ENCODE assay signal across 19 mouse cellular contexts in genomic region chr9:78064121-78064520, GRCm38 (mm10). TPM values are rescaled to one million over a fixed set of nuclear protein-coding genes. Genes with fewer than 3 reads are reported as not detected.
A peak's percentile ranks its signal among the peaks of the same experiment; 100 is the strongest.
DNase-seq lines count a peak whose midpoint lies in the region; ATAC-seq lines count a peak whose summit lies in the region.
"Had no signal": no experiment of that assay in that cellular context is flagged by ENCODE, and none has a peak within 500 bp of the region (broad histone marks: within the 10 kb centered on the region; RNA-seq: fewer than 3 reads in every experiment).

No protein-coding gene starts in this region.

- 0 out of 2 replicates have a peak overlapping the region, but pooled peaks have one; percentile 20 for H3K27ac ChIP-seq in forebrain, embryonic 10.5 days
- H3K27ac ChIP-seq in forebrain, embryonic 13.5 days, result no peak overlapping the region
- H3K27ac ChIP-seq in embryonic facial prominence, embryonic 10.5 days (replicated peaks), result no peak overlapping the region
- peak overlapping the region; percentile 27; the same call in 1 of the 2 replicates for H3K27ac ChIP-seq in kidney, embryonic 16.5 days (ENCODE audit: low read length)
- H3K27ac ChIP-seq in lung, embryonic 16.5 days (ENCODE audit: low read length), result peak overlapping the region; percentile 67
- H3K27ac ChIP-seq: hindbrain, embryonic 13.5 days; liver, embryonic 13.5 days had no signal

- no peak overlapping the region for H3K4me3 ChIP-seq in forebrain, embryonic 10.5 days
- no peak overlapping the region for H3K4me3 ChIP-seq in forebrain, embryonic 13.5 days
- H3K4me3 ChIP-seq in embryonic facial prominence, embryonic 10.5 days, result no peak overlapping the region
- no peak overlapping the region for H3K4me3 ChIP-seq in kidney, embryonic 16.5 days (ENCODE audit: low read length)
- no peak overlapping the region for H3K4me3 ChIP-seq in lung, embryonic 16.5 days (ENCODE audit: low read length)
- H3K4me3 ChIP-seq: hindbrain, embryonic 13.5 days; liver, embryonic 13.5 days; megakaryocyte, embryonic 14.5 days had no signal

- no peak for ATAC-seq in forebrain, embryonic 13.5 days
- peak; percentile 80 for ATAC-seq in kidney, embryonic 16.5 days (ENCODE audit: low FRiP score, low TSS enrichment)
- ATAC-seq in lung, embryonic 16.5 days (ENCODE audit: low read depth), result peak; percentile 92
- ATAC-seq: intestine, embryonic 16.5 days had no signal

- H3K9me3 ChIP-seq in forebrain, embryonic 10.5 days, result no peaks in the 10 kb centered on the region
- H3K9me3 ChIP-seq in forebrain, embryonic 13.5 days (replicated peaks), result no peaks in the 10 kb centered on the region
- H3K9me3 ChIP-seq in embryonic facial prominence, embryonic 10.5 days, result no peaks in the 10 kb centered on the region
- no peaks in the 10 kb centered on the region for H3K9me3 ChIP-seq in kidney, embryonic 16.5 days (ENCODE audit: low read length)
- H3K9me3 ChIP-seq in lung, embryonic 16.5 days (ENCODE audit: control insufficient read depth, low read length), result no peaks in the 10 kb centered on the region
- H3K9me3 ChIP-seq: hindbrain, embryonic 13.5 days; liver, embryonic 13.5 days; megakaryocyte, embryonic 14.5 days had no signal

- H3K27me3 ChIP-seq in forebrain, embryonic 10.5 days (ENCODE audit: poor library complexity, severe bottlenecking), result no peaks in the 10 kb centered on the region; the same call in 1 of the 2 replicates
- H3K27me3 ChIP-seq in forebrain, embryonic 13.5 days, result no peaks in the 10 kb centered on the region
- H3K27me3 ChIP-seq in embryonic facial prominence, embryonic 10.5 days (replicated peaks; ENCODE audit: low read depth, poor library complexity, severe bottlenecking), result no peaks in the 10 kb centered on the region
- H3K27me3 ChIP-seq in kidney, embryonic 16.5 days (ENCODE audit: insufficient read depth, low read length), result no peaks in the 10 kb centered on the region
- H3K27me3 ChIP-seq in lung, embryonic 16.5 days (ENCODE audit: control insufficient read depth, insufficient read depth, low read depth, low read length), result no peaks in the 10 kb centered on the region
- H3K27me3 ChIP-seq: hindbrain, embryonic 13.5 days had no signal

- peaks cover 9% of the 10 kb centered on the region for H3K4me1 ChIP-seq in forebrain, embryonic 10.5 days
- H3K4me1 ChIP-seq in forebrain, embryonic 13.5 days, result no peaks in the 10 kb centered on the region
- H3K4me1 ChIP-seq in embryonic facial prominence, embryonic 10.5 days, result peaks cover 13% of the 10 kb centered on the region
- no peaks in the 10 kb centered on the region; the same call in 1 of the 2 replicates for H3K4me1 ChIP-seq in kidney, embryonic 16.5 days (ENCODE audit: insufficient read depth, low read length)
- 0 out of 2 replicates have a peak, but pooled peaks cover 2% of the 10 kb centered on the region for H3K4me1 ChIP-seq in lung, embryonic 16.5 days (replicated peaks; ENCODE audit: control insufficient read depth, insufficient read depth, low read length)
- H3K4me1 ChIP-seq: hindbrain, embryonic 13.5 days had no signal

- H3K4me2 ChIP-seq in forebrain, embryonic 13.5 days, result no peak overlapping the region
- 0 out of 2 replicates have a peak overlapping the region, but pooled peaks have one; percentile 4 for H3K4me2 ChIP-seq in kidney, embryonic 16.5 days (replicated peaks; ENCODE audit: low read depth, low read length)
- H3K4me2 ChIP-seq in lung, embryonic 16.5 days (ENCODE audit: low read depth, low read length), result no peak overlapping the region
- H3K4me2 ChIP-seq: hindbrain, embryonic 13.5 days; liver, embryonic 13.5 days had no signal

- WGBS in forebrain, embryonic 10.5 days, result 75% methylated on average over 10 of the region's 10 CpGs
- 82% methylated on average over 10 of the region's 10 CpGs for WGBS in forebrain, embryonic 13.5 days
- WGBS in embryonic facial prominence, embryonic 10.5 days, result 62% methylated on average over 10 of the region's 10 CpGs
- 59% methylated on average over 10 of the region's 10 CpGs for WGBS in kidney, embryonic 16.5 days
- 41% methylated on average over 10 of the region's 10 CpGs for WGBS in lung, embryonic 16.5 days

- no peak overlapping the region for H3K9ac ChIP-seq in forebrain, embryonic 13.5 days
- no peak overlapping the region for H3K9ac ChIP-seq in kidney, embryonic 16.5 days (replicated peaks; ENCODE audit: low read length)
- H3K9ac ChIP-seq in lung, embryonic 16.5 days (ENCODE audit: low read length), result no peak overlapping the region
- H3K9ac ChIP-seq: hindbrain, embryonic 13.5 days; liver, embryonic 13.5 days had no signal

- H3K36me3 ChIP-seq in forebrain, embryonic 10.5 days (replicated peaks), result no peaks in the 10 kb centered on the region
- H3K36me3 ChIP-seq in forebrain, embryonic 13.5 days (ENCODE audit: poor library complexity, severe bottlenecking), result no peaks in the 10 kb centered on the region
- H3K36me3 ChIP-seq in embryonic facial prominence, embryonic 10.5 days (replicated peaks), result no peaks in the 10 kb centered on the region
- no peaks in the 10 kb centered on the region for H3K36me3 ChIP-seq in kidney, embryonic 16.5 days (ENCODE audit: insufficient read depth, low read length)
- H3K36me3 ChIP-seq in lung, embryonic 16.5 days (ENCODE audit: control insufficient read depth, insufficient read depth, low read length), result no peaks in the 10 kb centered on the region
- H3K36me3 ChIP-seq: hindbrain, embryonic 13.5 days; liver, embryonic 13.5 days had no signal

- intact Hi-C loops in left cerebral cortex, postnatal 10 days (cut with DNase I), result no loop called here

- no peak for DNase-seq in forebrain, embryonic 10.5 days (ENCODE audit: extremely low spot score, low spot score)
- DNase-seq in embryonic facial prominence, embryonic 10.5 days (ENCODE audit: low spot score), result peak; percentile 34
- DNase-seq in layer of hippocampus, postnatal 14 days (ENCODE audit: low spot score in 2 of 2), result no peak
- no peak for DNase-seq in spleen, adult 12 weeks (ENCODE audit: low spot score)
- DNase-seq in left cerebral cortex, postnatal 10 days (ENCODE audit: extremely low spot score in 1 of 2, low spot score in 2 of 2), result no peak
- DNase-seq: adrenal gland, adult 8-10 months; cerebellum, postnatal 14 days; liver, embryonic 13.5 days had no signal

RNA-seq across cellular contexts. Expression of gene Gcm1, which starts 12.4 kb away (rescaled TPM):
- 0.10 TPM in 1 of 2 replicates, not detected in the other for polyA plus RNA-seq in forebrain, embryonic 10.5 days (2016; fragmentation: Nextera tagmentation; extraction: Ambion mirVana)
- polyA plus RNA-seq in forebrain, embryonic 13.5 days (2015; fragmentation: Nextera tagmentation; extraction: Ambion mirVana), result not detected in 2 replicates
- polyA plus RNA-seq in embryonic facial prominence, embryonic 10.5 days (2016; fragmentation: Nextera tagmentation; extraction: Ambion mirVana), result 0.09 TPM in 1 of 2 replicates, not detected in the other
- 1.1 and 1.2 TPM in 2 replicates for polyA plus RNA-seq in kidney, embryonic 16.5 days (2015; fragmentation: Nextera tagmentation; extraction: Ambion mirVana)
- 0.39 and 0.41 TPM in 2 replicates for polyA plus RNA-seq in lung, embryonic 16.5 days (2015; fragmentation: Nextera tagmentation; extraction: Ambion mirVana)
- not detected for total RNA-seq in layer of hippocampus, postnatal 14 days (2021)
- total RNA-seq in left cerebral cortex, postnatal 10 days (2021), result not detected
- total RNA-seq: adrenal gland, adult 8-10 months; gastrocnemius, postnatal 4 days; left cerebral cortex, adult 18-20 months; neutrophil, adult 5-6 weeks had no signal
- polyA plus RNA-seq: hindbrain, embryonic 13.5 days; intestine, embryonic 16.5 days; liver, embryonic 13.5 days; spleen, adult 2 months; testis, adult 2 months had no signal

RNA-seq across cellular contexts. Expression of gene Fbxo9, which starts 44.7 kb away (rescaled TPM):
- polyA plus RNA-seq in forebrain, embryonic 10.5 days (2016; fragmentation: Nextera tagmentation; extraction: Ambion mirVana), result 21.0 and 22.9 TPM in 2 replicates
- polyA plus RNA-seq in forebrain, embryonic 13.5 days (2015; fragmentation: Nextera tagmentation; extraction: Ambion mirVana), result 32.4 and 36.3 TPM in 2 replicates
- polyA plus RNA-seq in embryonic facial prominence, embryonic 10.5 days (2016; fragmentation: Nextera tagmentation; extraction: Ambion mirVana), result 22.9 and 24.7 TPM in 2 replicates
- polyA plus RNA-seq in kidney, embryonic 16.5 days (2015; fragmentation: Nextera tagmentation; extraction: Ambion mirVana), result 44.3 and 45.2 TPM in 2 replicates
- 38.6 and 42.9 TPM in 2 replicates for polyA plus RNA-seq in lung, embryonic 16.5 days (2015; fragmentation: Nextera tagmentation; extraction: Ambion mirVana)
- 100 to 1,000 TPM; 102 to 112 TPM for total RNA-seq in layer of hippocampus, postnatal 14 days (2021)
- total RNA-seq in left cerebral cortex, postnatal 10 days (2021), result 100 to 1,000 TPM; 116 to 120 TPM

RNA-seq across cellular contexts. Expression of gene Ick, which starts 44.9 kb away (rescaled TPM):
- polyA plus RNA-seq in forebrain, embryonic 10.5 days (2016; fragmentation: Nextera tagmentation; extraction: Ambion mirVana), result 31.9 and 36.0 TPM in 2 replicates
- 34.3 and 34.6 TPM in 2 replicates for polyA plus RNA-seq in forebrain, embryonic 13.5 days (2015; fragmentation: Nextera tagmentation; extraction: Ambion mirVana)
- polyA plus RNA-seq in embryonic facial prominence, embryonic 10.5 days (2016; fragmentation: Nextera tagmentation; extraction: Ambion mirVana), result 38.1 and 40.6 TPM in 2 replicates
- polyA plus RNA-seq in kidney, embryonic 16.5 days (2015; fragmentation: Nextera tagmentation; extraction: Ambion mirVana), result 21.7 and 24.5 TPM in 2 replicates
- 18.7 and 21.2 TPM in 2 replicates for polyA plus RNA-seq in lung, embryonic 16.5 days (2015; fragmentation: Nextera tagmentation; extraction: Ambion mirVana)
- 10 to 100 TPM; 34.3 to 34.9 TPM for total RNA-seq in layer of hippocampus, postnatal 14 days (2021)
- total RNA-seq in left cerebral cortex, postnatal 10 days (2021), result 10 to 100 TPM; 23.8 to 27.2 TPM

Comparison
In these comparisons a context has a peak if more than half of its experiments do, and no peak if none do; other contexts are left out.
1. H3K27ac ChIP-seq: peak in forebrain, embryonic 10.5 days (single experiment), kidney, embryonic 16.5 days (single experiment) and lung, embryonic 16.5 days (single experiment); none in forebrain, embryonic 13.5 days (single experiment) and embryonic facial prominence, embryonic 10.5 days (single experiment).